Mouse (Mus musculus) cerebellum, adult 2 months (tissue): Measurements from ENCODE around the gene Ank2.

ENCODE experiments used
- CTCF ChIP-seq: fragments of 200-500 bp; IDR thresholded peaks from 2 replicates; pipeline ENCODE4 v1.5.1; 2011; ENCODE audit warnings: low read depth, mild to moderate bottlenecking, control low read depth, low read length, moderate library complexity, borderline replicate concordance; ENCODE audit not compliant: insufficient read depth
- POLR2A ChIP-seq: fragments of 200-500 bp; IDR thresholded peaks from 2 replicates; pipeline ENCODE4 v1.6.1; 2011; ENCODE audit warnings: low read length, control low read depth, borderline replicate concordance; ENCODE audit not compliant: insufficient read depth

GRCm38 (mm10) chr3:127355252-127355651, 143.9 kb downstream of the Ank2 start:
- TF ChIP-seq CTCF (no peak), POLR2A (no peak)
